Mouse (Mus musculus) neural tube, embryonic 13.5 days (tissue): ENCODE data around the gene Ccdc124. TPM values are rescaled to one million over a fixed set of nuclear protein-coding genes. Genes with fewer than 3 reads are reported as not detected.
"Not testable (repeated sequence)": the region's sequence is repeated elsewhere in the genome, so short reads cannot be mapped to it uniquely, and the experiment has no call there.

Experiments used
- ATAC-seq: fragments of 200-750 bp; cut with Nextera tagmentation; 2 replicates; pipeline ENCODE4 v1.8.0; 2017; ENCODE audit warnings: low read depth, mild to moderate bottlenecking, moderate TSS enrichment, moderate library complexity
- H3K27ac ChIP-seq: fragments of 300-500 bp; sonication (generic); replicated peaks from 2 replicates; pipeline ENCODE4 v1.5.1; 2015; ENCODE audit warnings: moderate library complexity, mild to moderate bottlenecking, inconsistent platforms
- H3K27me3 ChIP-seq: fragments of 300-500 bp; sonication (generic); 2 replicates; pipeline ENCODE4 v1.6.1; 2015; ENCODE audit warnings: mild to moderate bottlenecking, inconsistent platforms
- H3K36me3 ChIP-seq: fragments of 300-500 bp; sonication (generic); 2 replicates; pipeline ENCODE4 v1.6.1; 2015; ENCODE audit warnings: mild to moderate bottlenecking, inconsistent platforms
- H3K4me1 ChIP-seq: fragments of 300-500 bp; sonication (generic); replicated peaks from 2 replicates; pipeline ENCODE4 v1.6.1; 2015; ENCODE audit warnings: inconsistent platforms
- H3K4me2 ChIP-seq: fragments of 300-500 bp; sonication (generic); 2 replicates; pipeline ENCODE4 v1.6.1; 2015; ENCODE audit warnings: inconsistent platforms, mild to moderate bottlenecking, moderate library complexity
- H3K4me3 ChIP-seq: fragments of 300-500 bp; sonication (generic); 2 replicates; pipeline ENCODE4 v1.5.1; 2015; ENCODE audit warnings: mild to moderate bottlenecking, inconsistent platforms
- H3K9ac ChIP-seq: fragments of 300-500 bp; sonication (generic); 2 replicates; pipeline ENCODE4 v1.6.1; 2015; ENCODE audit warnings: moderate library complexity, mild to moderate bottlenecking, inconsistent platforms
- H3K9me3 ChIP-seq: fragments of 300-500 bp; sonication (generic); 2 replicates; pipeline ENCODE4 v1.6.1; 2016; ENCODE audit warnings: inconsistent platforms
- WGBS: fragments of 180-500 bp; shearing (Covaris S2); methylation state at CpG from one replicate; pipeline ENCODE4 v1.1.7; 2015; 5-methylcytosine and 5-hydroxymethylcytosine counted together
- polyA plus RNA-seq: library from polyadenylated mRNA; unstranded; fragments of >200 nt; fragmentation: Nextera tagmentation; extraction: Ambion mirVana; gene quantifications from 2 replicates; pipeline ENCODE4 v1.2.1, GENCODE M21; 2015

The Ccdc124 gene
- polyA plus RNA-seq, 1 experiment from 2014 or later: 156 TPM

DNA sequence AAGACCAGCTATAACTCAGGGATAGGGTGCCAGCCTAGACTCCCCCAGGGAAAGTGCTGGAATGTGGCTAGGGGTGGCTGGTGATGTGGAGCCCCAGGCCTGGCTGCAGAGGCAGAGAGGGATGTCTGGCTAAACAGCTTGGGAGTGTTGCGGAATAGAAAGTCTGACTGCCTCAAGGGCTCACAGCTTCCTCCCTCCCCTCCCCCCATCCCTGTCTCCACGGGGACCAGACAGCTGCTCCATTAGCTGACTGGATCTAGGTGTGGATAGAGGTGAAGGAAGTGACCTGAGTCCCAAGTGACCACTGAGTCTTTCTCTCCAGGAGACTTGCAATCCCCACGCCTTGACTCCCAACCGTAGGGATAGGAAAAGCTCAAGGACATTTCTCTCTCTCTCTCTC is 29.4 kb upstream of the Ccdc124 start:
- Histone ChIP-seq H3K4me3 (no peak overlapping the region), H3K4me2 (no peak overlapping the region), H3K27me3 (peaks cover 35% of the 10 kb centered on the region), H3K9me3 (no peaks in the 10 kb centered on the region), H3K4me1 (peaks cover 28% of the 10 kb centered on the region), H3K36me3 (no peaks in the 10 kb centered on the region), H3K9ac (peak overlapping the region; percentile 54), H3K27ac (no peak overlapping the region)
- ATAC-seq: no peak
- 53% methylated on average over 4 of the region's 4 CpGs for WGBS

DNA sequence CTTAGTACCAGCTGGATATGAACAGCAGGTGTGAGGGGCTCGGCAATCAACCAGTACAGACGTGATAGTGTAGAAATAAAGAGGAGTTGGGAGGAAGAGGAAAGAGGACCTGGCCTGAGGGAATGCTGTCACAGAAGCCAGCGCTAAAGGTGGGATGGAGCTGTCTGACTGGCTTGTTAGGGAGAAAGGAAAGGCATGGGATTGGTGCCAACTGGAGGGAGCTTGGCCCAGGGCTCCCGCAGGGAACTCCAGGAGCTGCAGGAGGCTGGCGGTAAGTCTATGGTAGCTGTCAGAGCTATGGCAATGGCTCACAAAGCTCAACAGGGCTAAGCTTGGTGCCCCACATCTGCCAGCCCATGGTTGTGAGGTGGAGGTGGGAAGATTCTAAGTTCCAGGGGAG is 28.5 kb upstream of the Ccdc124 start:
- no peak for ATAC-seq
- Histone ChIP-seq H3K4me1 (peaks cover 24% of the 10 kb centered on the region), H3K36me3 (no peaks in the 10 kb centered on the region), H3K9me3 (no peaks in the 10 kb centered on the region), H3K4me2 (no peak overlapping the region), H3K9ac (0 out of 2 replicates have a peak overlapping the region, but pooled peaks have one; percentile 17), H3K27ac (no peak overlapping the region), H3K27me3 (peaks cover 35% of the 10 kb centered on the region), H3K4me3 (no peak overlapping the region)
- 37% methylated on average over 5 of the region's 5 CpGs for whole genome bisulfite sequencing

DNA sequence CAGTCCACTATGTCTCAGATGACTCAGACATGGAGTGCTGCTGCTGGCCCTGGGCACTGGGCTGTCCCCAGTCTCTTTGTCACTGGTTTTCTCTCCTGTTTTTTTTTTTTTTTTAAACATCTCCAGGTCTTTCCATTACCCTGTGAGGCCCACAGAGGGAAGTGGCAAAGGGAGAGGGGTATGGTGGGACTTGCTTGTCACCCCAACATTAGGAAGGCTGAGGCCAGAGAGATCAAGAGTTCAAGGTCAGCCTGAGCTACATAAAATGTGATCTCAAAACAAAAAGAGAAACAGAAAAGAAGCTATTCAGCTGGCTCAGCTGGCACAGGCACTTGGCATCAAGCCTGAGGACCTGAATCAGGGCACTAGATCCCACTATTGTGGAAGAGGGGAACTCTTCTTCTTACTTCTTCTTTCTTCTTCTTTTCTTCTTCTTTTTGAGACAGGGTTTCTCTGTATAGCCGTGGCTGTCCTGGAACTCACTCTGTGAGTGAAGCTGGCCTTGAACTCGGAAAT is 27.2 kb upstream of the Ccdc124 start:
- Histone ChIP-seq H3K27ac (no peak overlapping the region), H3K4me2 (no peak overlapping the region), H3K4me3 (no peak overlapping the region), H3K9me3 (no peaks in the 10 kb centered on the region), H3K4me1 (peaks cover 22% of the 10 kb centered on the region), H3K27me3 (peaks cover 35% of the 10 kb centered on the region), H3K9ac (no peak overlapping the region), H3K36me3 (no peaks in the 10 kb centered on the region)
- no peak for ATAC-seq
- 66% methylated on average over 2 of the region's 2 CpGs for WGBS

DNA sequence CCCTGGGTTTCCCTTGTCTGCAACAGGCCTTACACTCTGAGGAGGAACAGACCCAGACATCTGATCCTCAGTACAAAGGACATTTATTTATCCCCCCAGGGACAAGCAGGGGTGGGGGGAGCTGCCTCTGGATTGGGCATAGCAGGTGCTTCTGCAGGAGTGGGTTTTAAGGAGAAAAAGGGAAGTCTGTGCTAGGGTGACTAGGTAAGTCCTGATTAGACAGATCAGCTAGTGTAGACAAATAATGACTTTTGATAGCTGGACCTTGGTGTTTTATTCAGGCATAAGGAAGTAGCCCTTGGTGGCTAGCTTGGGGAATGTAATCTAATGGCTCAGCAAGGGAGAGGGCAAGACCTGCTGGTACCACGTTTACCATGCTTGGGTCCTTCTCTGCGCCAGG is 25.5 kb upstream of the Ccdc124 start:
- WGBS: 73% methylated on average over 2 of the region's 2 CpGs
- Histone ChIP-seq H3K4me2 (no peak overlapping the region), H3K9me3 (no peaks in the 10 kb centered on the region), H3K27ac (no peak overlapping the region), H3K4me3 (no peak overlapping the region), H3K27me3 (peaks cover 41% of the 10 kb centered on the region), H3K9ac (no peak overlapping the region; the same call in 1 of the 2 replicates), H3K4me1 (peaks cover 20% of the 10 kb centered on the region), H3K36me3 (peaks cover 15% of the 10 kb centered on the region)
- no peak for ATAC-seq

DNA sequence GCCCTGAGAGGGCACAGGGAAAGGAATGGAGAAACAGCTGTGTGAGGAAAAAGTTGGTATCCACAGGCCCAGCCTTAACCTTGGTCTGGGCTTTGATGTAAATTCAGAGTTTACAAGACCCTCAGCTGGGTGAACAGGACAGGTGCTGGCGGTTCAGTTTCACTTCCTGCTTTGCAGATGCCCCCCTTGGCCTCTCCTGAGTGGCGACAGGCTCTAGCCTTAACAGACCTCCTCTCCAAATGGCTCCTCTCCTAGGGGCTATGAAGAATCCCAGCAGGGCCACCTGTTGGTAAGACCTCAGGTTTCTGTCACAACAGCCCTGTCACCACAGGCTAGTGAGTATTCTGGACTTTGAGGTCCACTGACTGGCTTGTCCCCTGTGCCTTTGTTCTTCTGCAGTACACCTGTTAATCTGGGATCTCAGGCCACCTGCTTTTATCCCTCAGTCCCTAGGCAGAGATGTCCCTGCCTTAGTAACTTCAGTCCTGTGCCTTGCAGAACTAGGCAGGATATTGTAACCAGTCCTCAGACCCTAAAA is 25.0 kb upstream of the Ccdc124 start:
- Histone ChIP-seq H3K9me3 (no peaks in the 10 kb centered on the region), H3K36me3 (peaks cover 20% of the 10 kb centered on the region), H3K4me2 (peak overlapping the region; percentile 89; the same call in 1 of the 2 replicates), H3K27me3 (peaks cover 41% of the 10 kb centered on the region), H3K4me1 (peaks cover 20% of the 10 kb centered on the region), H3K4me3 (no peak overlapping the region; the same call in 1 of the 2 replicates), H3K9ac (peak overlapping the region; percentile 84), H3K27ac (0 out of 2 replicates have a peak overlapping the region, but pooled peaks have one; percentile 42)
- 51% methylated on average over 2 of the region's 2 CpGs for WGBS
- ATAC-seq: no peak

DNA sequence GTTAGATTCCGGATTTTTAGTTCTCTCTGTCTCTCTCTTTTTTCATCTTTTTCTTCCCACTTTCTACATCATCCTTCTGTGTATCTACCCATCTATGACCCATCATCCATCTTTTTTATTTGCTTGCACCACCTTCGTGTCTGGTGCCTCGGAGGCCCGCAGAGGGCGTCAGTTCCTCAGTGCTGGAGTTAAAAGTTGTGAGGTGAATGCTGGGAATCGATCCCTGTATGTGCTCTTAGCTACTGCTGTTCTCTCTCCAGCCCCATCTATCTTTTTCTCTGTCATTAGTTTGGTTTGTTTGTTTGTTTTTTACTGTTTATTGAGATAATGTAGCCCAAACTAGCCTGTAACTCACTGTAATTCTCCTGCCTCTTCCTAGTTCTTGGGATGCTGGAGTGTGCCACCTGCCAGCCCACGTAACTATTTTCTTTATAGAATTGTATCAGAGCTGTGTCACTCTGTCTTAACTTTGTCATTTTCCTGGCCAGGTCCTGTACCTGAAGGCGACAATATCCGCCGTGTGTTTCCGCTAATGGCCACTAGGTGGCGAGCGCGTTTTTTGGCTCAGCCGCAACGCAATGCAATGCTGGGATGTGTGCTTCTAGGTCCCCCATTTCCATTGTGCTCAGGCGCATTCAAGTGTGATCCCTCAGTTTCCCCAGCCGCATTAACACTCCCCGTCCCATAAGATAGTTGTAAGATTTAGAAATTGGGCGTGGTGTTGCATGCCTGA is 24.1 kb upstream of the Ccdc124 start:
- peak overlapping the region; percentile 89 for H3K4me2 ChIP-seq
- peak overlapping the region; percentile 72 for H3K27ac ChIP-seq
- H3K9me3 ChIP-seq: no peaks in the 10 kb centered on the region
- ATAC-seq: peak; percentile 78
- peaks cover 43% of the 10 kb centered on the region for H3K27me3 ChIP-seq
- peaks cover 21% of the 10 kb centered on the region for H3K4me1 ChIP-seq
- H3K9ac ChIP-seq: peak overlapping the region; percentile 84
- under 1% methylated on average over 20 of the region's 20 CpGs for WGBS
- H3K4me3 ChIP-seq: peak overlapping the region; percentile 77
- peaks cover 29% of the 10 kb centered on the region for H3K36me3 ChIP-seq

DNA sequence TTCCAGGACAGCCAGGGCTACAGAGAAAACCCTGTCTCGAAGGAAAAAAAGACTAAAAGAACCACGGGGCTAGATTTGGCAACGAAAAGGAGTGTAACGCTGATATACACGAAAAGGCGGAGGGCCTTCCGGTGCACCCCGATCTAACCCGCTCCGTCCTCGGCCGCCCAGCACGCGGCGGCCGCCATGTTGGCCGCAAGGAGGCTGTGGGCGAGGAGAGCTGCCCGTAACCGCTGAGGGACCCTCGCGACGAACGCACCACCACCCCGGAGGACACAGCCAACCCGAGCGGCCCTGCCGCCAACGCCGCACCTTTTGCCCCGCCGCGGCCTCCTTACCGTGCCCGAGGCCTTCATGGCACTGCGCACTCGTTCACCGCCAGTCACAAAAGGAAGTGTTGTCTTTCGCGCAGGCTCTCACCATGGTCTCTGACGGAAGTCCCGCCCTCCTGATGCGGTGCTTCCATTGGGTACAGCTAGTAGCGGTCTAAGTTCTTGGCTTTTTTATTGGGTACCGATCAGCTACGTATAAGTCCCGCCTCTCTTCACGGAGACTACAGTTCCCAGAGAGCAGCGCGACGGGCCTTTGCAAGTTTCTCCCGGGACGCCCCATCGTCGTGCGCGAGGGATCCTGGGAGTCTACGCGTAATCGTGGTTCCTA is 23.4 kb upstream of the Ccdc124 start, which contains the start of gene Rpl18a:
Gene Rpl18a, minus strand, starts transcription at position 392 of the 660 bp plus-strand sequence.
- peak; percentile 97 for ATAC-seq
- peaks cover 28% of the 10 kb centered on the region for H3K4me1 ChIP-seq
- H3K9ac ChIP-seq: peak within 1 kb of the TSS; percentile 90
- H3K36me3 ChIP-seq: peaks cover 29% of the 10 kb centered on the region
- H3K9me3 ChIP-seq: no peaks in the 10 kb centered on the region
- peak within 1 kb of the TSS; percentile 99 for H3K4me2 ChIP-seq
- WGBS: under 1% methylated on average over 60 of the region's 60 CpGs
- H3K27me3 ChIP-seq: peaks cover 43% of the 10 kb centered on the region
- peak within 1 kb of the TSS; percentile 72 for H3K27ac ChIP-seq
- peak within 1 kb of the TSS; percentile 77 for H3K4me3 ChIP-seq

DNA sequence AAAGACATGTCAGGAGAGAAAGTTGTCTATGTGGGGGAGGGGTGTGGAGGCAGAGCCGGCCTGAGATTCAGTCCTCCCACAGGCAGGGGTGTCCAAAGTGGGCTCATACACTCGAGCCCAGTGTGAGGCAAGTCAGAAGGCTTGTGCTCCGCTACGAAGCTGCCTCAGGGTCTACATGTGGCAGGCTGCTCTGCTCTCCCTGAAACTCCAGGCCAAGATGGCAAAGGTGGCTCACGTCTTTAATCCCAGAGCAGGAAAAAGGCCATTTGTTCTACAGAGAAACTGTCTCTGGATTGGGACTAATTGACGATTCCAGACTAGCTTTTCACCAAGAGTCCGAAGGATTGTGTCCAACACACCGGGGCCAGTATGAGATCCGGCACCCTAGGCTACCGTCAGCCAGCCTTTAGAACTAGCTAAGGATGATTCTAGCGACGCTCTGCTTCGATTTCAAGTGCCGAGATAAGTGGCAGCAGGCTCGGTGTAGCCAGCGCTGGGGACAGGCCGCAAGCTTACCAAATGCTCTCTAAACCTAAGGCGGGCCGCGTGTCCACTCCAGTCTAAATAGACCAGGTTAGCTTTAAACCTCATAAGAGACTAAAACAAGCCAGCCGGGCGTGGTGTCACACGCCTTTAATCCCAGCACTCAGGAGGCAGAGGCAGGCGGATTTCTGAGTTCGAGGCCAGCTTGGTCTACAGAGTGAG is 22.7 kb upstream of the Ccdc124 start:
- no peaks in the 10 kb centered on the region for H3K9me3 ChIP-seq

DNA sequence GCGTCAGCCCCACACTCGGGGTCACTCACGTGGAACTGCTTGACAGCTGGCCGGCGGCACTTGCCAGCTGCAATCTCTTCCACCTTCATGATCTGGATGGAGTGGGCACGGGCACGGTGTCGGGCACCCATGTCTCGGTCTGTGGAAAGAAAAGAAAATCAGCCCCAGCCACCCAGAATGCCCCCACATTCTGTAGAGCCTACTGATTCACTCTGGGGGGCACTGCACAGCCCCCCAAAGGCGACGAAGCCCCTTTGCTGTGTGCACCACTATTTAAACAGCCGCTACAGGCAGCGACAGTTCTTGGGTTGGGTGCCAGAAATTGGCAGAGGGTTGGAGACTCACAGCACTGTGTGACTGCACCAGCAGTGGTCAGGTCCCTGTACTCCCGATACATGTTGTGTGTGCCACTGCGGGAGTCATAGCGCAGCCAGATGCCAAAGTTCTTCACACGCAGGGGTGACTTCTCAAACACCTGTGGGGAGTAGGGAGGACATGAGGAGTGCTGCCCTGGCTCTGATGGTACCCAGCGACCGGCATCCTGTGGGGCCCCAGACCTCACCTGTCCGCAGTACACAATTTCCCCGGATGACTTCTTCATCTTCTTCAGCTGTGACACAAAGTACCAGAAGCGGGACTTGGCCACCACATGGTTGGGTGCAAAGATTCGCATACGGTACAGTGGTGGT is 22.0 kb upstream of the Ccdc124 start:
- H3K9ac ChIP-seq: peak overlapping the region; percentile 90; the same call in 1 of the 2 replicates
- peaks cover 31% of the 10 kb centered on the region for H3K4me1 ChIP-seq
- ATAC-seq, H3K9me3 ChIP-seq, H3K27ac ChIP-seq: not testable (repeated sequence)
- H3K4me2 ChIP-seq: peak overlapping the region; percentile 99
- peaks cover 34% of the 10 kb centered on the region for H3K36me3 ChIP-seq
- peak overlapping the region; percentile 77 for H3K4me3 ChIP-seq
- peaks cover 50% of the 10 kb centered on the region for H3K27me3 ChIP-seq
- WGBS: 80% methylated on average over 24 of the region's 24 CpGs

More for the DNA sequence above, 22.7 kb upstream of the Ccdc124 start:
- H3K4me3 ChIP-seq: peak overlapping the region; percentile 77
- WGBS: 5% methylated on average over 25 of the region's 25 CpGs
- H3K36me3 ChIP-seq: peaks cover 29% of the 10 kb centered on the region
- peak overlapping the region; percentile 70; the same call in 1 of the 2 replicates for H3K27ac ChIP-seq
- peak overlapping the region; percentile 90 for H3K9ac ChIP-seq
- H3K4me1 ChIP-seq: peaks cover 31% of the 10 kb centered on the region
- H3K27me3 ChIP-seq: peaks cover 45% of the 10 kb centered on the region
- ATAC-seq: peak; percentile 0; the same call in 1 of the 2 replicates
- H3K4me2 ChIP-seq: peak overlapping the region; percentile 99

DNA sequence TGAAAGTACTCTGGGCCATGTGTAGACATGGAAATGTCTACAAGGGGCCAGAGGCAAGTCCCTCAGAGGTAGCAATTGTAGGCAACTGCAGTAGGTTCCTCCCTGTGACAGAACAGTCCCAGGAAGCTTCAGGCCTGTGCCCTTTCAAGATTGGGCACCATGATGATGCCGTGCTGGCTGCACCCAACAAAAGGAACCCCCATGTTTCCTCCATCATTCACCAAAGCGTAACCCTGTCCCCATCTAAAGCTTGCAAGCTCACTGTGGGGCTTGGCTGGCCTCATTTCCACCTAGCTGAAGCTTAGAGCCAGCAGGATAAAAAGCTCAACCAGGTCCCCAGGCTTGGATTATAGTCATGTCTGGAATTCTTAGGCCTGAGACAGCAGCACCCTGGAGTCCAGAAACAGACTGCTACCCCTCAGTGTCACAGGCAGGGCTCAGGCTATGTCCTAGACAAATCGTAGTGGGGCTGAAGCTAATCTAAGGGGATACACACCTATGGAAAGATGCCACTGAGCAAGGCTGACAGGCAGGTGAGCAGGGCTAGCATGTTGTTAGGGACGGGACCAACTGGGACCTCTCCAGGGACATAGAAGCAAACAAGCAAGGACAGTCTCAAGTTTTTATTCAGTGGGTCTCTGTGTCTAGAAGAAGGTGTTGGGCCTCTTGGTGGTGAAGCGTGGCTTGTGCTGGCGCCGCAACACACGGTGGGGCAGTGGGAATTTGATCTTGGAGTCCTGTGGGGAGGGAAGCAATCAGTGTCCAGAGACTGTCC is 21.2 kb upstream of the Ccdc124 start:
- Histone ChIP-seq H3K36me3 (peaks cover 35% of the 10 kb centered on the region), H3K4me2 (no peak overlapping the region), H3K27me3 (peaks cover 52% of the 10 kb centered on the region), H3K9me3 (no peaks in the 10 kb centered on the region), H3K27ac (no peak overlapping the region), H3K4me1 (peaks cover 31% of the 10 kb centered on the region), H3K4me3 (no peak overlapping the region), H3K9ac (no peak overlapping the region)
- WGBS: 88% methylated on average over 8 of the region's 8 CpGs
- no peak for ATAC-seq

DNA sequence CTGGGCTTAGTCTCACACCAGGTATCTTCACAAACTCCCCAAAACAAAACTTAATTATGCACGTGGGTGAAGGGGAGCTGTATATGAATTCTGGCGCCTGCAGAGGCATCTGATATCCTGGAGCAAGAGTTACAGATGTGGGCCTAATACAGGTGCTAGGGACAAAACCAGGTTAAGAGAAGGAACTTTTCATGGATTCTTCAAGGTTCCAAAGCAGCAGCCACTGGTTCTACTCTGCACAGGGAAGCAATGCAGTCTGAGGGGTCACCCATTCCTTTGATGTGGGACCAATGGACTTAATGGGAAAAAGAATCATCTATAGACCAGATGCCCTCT is 20.6 kb upstream of the Ccdc124 start:
- Histone ChIP-seq H3K9me3 (no peaks in the 10 kb centered on the region), H3K9ac (no peak overlapping the region), H3K27me3 (peaks cover 58% of the 10 kb centered on the region), H3K27ac (no peak overlapping the region), H3K4me2 (no peak overlapping the region), H3K4me3 (no peak overlapping the region), H3K36me3 (peaks cover 35% of the 10 kb centered on the region), H3K4me1 (peaks cover 31% of the 10 kb centered on the region)
- WGBS: 60% methylated on average over 2 of the region's 2 CpGs
- no peak for ATAC-seq
